Mouse (Mus musculus) ovary, postnatal 10 days (tissue): ENCODE results near the gene Ist1.

Source experiments
- DNase-seq: peaks from one replicate; pipeline ENCODE4 v3.0.0; 2022; ENCODE audit warnings: low spot score

Ist1 gene

GRCm38 (mm10) chr8:109681535-109681934 is 11.5 kb downstream of the Ist1 start:
- DNase-seq, result no peak

- DNase-seq, result no peak
Observed at GRCm38 (mm10) chr8:109675896-109676643, 17.0 kb downstream of the Ist1 start.

- DNase-seq, result no peak
Observed at GRCm38 (mm10) chr8:109673596-109673995, 19.5 kb downstream of the Ist1 start.

DNA sequence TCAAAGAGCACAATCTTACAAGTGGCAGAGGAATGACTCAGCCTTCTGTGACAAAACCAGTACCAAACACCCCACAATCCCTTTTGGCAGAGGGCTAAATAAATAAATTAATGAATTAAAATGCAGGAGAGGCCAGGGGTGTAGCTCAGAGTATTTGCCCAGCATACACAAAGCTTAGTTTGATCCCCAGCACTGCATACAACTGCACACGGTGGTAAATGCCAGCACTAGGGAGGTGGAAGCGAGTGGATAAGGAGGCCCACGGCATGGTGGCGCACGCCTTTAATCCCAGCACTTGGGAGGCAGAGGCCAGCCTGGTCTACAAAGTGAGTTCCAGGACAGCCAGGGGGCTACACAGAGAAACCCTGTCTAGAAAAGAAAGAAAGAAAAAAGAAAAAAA is 20.4 kb downstream of the Ist1 start:
- no peak for DNase-seq

GRCm38 (mm10) chr8:109666616-109667015 is 26.4 kb downstream of the Ist1 start:
- no peak for DNase-seq

DNA sequence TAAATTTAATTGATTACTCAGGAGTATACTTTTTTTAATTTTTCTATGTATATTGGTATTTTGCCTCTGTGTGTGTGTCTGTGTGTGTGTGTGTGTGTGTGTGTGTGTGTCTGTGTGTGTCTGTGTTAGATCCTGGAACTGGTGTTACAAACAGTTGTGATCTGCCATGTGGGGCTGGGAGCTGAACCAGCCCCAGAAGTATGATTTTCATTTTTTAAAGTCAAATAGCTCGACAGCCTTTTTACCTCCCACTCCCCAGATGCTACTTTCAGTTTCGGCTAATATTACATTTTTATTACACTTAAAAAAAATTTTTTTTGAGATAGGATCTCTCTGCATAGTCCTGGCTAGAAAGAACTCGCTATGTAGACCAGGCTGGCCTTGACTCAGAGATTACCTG is 30.7 kb downstream of the Ist1 start:
- no peak for DNase-seq

DNA sequence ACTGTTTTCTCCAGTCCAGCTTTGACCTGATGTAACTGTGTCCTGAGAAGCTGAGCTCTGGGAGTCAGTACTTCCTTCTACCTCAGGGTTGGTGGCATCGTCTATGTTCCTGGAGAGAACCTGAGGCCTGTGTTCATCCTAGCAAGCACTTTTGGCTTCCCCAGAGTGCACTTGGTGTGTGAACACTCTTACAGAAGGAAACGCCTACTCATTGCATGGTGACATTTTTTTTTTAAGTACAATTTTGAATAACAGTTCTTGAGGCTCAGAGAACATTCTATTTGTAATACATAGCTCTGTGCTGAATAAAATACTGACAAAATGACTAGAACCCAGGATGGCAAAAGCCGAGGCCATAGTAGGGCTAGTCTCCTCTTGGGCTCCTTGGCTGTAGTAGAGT is 36.2 kb downstream of the Ist1 start:
- DNase-seq, result no peak

- no peak for DNase-seq
Observed at GRCm38 (mm10) chr8:109650801-109651200, 42.3 kb downstream of the Ist1 start.

DNA sequence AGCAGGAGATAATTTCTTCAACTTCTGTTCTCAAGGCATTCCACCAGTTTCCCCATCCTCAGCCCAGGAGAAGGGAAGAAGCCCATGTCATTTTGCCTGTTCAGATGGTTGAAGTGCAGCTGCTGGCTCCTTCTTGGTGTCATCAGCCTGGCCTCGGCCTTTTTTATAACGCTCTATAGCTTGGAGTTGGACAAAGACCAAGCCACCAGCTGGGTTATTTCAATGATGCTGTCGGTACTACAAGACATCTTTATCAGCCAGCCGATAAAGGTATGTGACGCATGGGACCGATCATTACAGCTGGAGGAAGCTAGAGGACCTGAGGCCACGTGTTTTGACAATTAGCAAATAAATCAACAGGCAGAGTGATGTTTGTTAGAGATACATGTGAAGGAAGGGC is 44.6 kb downstream of the Ist1 start:
- DNase-seq, result no peak

- DNase-seq, result no peak
Observed at GRCm38 (mm10) chr8:109647331-109647730, 45.7 kb downstream of the Ist1 start.

DNA sequence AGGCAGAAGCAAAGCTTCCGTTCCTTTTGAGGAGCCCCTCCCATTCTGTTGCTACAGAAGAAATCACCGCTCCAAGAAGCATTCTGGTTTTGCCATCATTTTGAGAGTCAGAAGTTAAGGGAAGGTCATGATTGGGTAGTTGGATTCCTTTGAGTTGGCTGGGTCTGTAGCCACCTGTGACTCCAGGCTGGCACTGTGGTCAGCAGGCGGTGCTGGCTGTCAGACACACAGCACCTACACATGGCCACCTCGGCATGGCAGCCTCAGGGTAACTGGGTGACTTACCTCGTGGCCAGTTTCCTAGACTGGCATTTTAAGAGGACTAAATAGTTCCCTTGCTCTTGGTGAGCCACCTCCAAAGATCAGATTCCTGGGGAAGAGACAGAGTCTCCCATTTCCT is 51.8 kb downstream of the Ist1 start:
- no peak for DNase-seq

GRCm38 (mm10) chr8:109640410-109640809 is 52.6 kb downstream of the Ist1 start:
- no peak for DNase-seq

- DNase-seq, result no peak
Observed at GRCm38 (mm10) chr8:109638851-109639250, 54.2 kb downstream of the Ist1 start.

- no peak for DNase-seq
Observed at GRCm38 (mm10) chr8:109635146-109635545, 57.9 kb downstream of the Ist1 start.

DNA sequence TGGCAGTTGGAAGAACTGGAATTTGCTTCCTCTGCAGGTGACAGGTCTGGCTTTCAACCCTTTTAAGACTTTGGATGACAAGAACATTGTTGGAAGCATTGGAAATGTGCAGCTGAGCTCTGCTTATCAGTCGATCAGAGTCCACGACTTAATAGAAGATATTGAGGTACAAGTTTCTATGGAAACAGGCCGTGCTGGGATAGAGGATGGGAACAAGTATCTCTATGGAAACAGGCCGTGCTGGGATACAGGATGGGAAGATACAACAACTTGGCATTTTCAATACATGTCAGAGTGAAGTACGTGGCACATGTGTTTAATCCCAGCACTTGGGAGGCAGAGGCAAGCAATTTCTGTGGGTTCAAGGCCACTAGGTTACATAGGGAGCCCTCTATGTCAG is 60.6 kb downstream of the Ist1 start:
- no peak for DNase-seq

GRCm38 (mm10) chr8:109628638-109629037 is 64.4 kb downstream of the Ist1 start:
- DNase-seq, result no peak
